Mouse (Mus musculus) lung, adult 2 months (tissue): Measurements from ENCODE around the gene Amotl2.

Experiments
- CTCF ChIP-seq: fragments of 200-500 bp; IDR thresholded peaks from 2 replicates; pipeline ENCODE4 v1.5.1; 2011; ENCODE audit warnings: mild to moderate bottlenecking, low read length, control low read depth; ENCODE audit not compliant: insufficient read depth
- POLR2A ChIP-seq: fragments of 200-500 bp; IDR thresholded peaks from 2 replicates; pipeline ENCODE4 v1.6.1; 2011; ENCODE audit warnings: low read depth, mild to moderate bottlenecking, control low read depth, low read length, borderline replicate concordance; ENCODE audit errors: extremely low read depth

DNA sequence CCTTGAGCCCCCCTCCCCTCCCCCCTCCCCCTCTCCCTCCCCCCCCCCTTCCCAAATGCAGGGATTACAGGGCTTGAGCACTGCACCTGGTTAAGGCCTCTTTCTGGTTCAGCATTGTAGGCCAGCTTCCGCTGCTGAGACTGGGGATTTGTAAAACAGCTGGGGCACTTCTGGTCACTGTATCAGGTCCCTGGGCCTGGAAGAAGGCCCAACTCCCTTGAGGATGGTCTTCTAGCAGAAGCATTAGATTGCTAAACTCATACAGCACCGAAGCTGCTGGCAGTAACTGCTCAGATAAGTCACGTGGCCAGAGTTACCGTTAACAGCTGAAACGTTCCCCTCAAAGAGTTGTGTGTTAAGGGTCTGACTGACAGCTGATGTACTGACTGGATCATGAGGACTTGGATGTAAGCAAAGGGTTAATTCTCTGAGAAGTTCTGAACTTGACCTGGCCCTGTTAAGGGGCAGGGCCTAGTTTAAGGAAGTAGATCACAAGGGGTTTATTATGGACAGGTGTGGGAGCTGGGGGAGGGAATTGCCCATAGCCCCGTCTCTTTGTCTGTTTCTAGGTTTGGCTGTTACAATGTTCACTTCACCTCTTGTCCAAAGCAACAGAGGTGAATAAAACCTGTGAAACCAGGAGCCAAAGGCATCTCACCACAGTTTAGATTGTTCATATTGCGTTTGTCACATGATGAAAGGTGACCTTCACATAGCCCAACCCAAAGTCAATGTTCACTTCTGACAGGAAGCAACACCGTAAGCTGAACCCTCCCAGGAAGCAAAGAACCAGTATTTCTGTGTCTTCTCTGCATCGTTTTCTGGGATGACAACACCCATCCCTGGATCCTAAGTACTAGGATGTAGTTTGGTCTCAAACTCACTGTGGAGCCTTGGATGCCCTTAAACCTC is 23.7 kb upstream of the Amotl2 start:
- TF ChIP-seq CTCF (no peak), POLR2A (no peak)
